Mouse (Mus musculus) CH12.LX (cell line): Measurements from ENCODE around the gene Rab37. TPM values are rescaled to one million over a fixed set of nuclear protein-coding genes. Genes with fewer than 3 reads are reported as not detected.
A peak's percentile ranks its signal among the peaks of the same experiment; 100 is the strongest.

Experiments used
- DNase-seq: peaks from one replicate; pipeline ENCODE4 v3.0.0-alpha.2; 2013; ENCODE audit errors: extremely low read depth
- H3K27ac ChIP-seq: 2 replicates; pipeline ENCODE4 v1.5.1; 2012; ENCODE audit warnings: low read depth, mild to moderate bottlenecking, control low read depth, moderate library complexity; ENCODE audit not compliant: insufficient read depth
- H3K27me3 ChIP-seq: replicated peaks from 2 replicates; pipeline ENCODE3; 2012; ENCODE audit warnings: inconsistent platforms
- H3K36me3 ChIP-seq, 2 experiments: replicated peaks in 1 of 2; 2 replicates each; pipeline versions ENCODE3 to v1.6.1; 2012; ENCODE audit warnings: inconsistent platforms in 1 of 2, low read length in 1 of 2, mild to moderate bottlenecking in 1 of 2, mixed read lengths in 1 of 2, moderate library complexity in 1 of 2; ENCODE audit not compliant: control insufficient read depth in 1 of 2, insufficient read depth in 1 of 2
- H3K4me1 ChIP-seq, 2 experiments: 2 replicates each; pipeline ENCODE4 v1.6.1; 2012; ENCODE audit warnings: inconsistent platforms in 1 of 2, moderate library complexity in 1 of 2; ENCODE audit not compliant: insufficient read depth in 2 of 2, control insufficient read depth in 1 of 2
- H3K4me2 ChIP-seq: 2 replicates; pipeline ENCODE4 v1.6.1; 2012; ENCODE audit warnings: low read depth, mild to moderate bottlenecking, control low read depth; ENCODE audit not compliant: poor library complexity, insufficient read depth, severe bottlenecking
- H3K4me3 ChIP-seq, 3 experiments: fragments of 150-350 bp in 1 of 3; sonication (generic) in 1 of 3; replicated peaks in 1 of 3; 2 replicates each; pipeline versions ENCODE3 to v1.5.1; 2011 to 2012; ENCODE audit warnings: low read depth in 2 of 3, low read length in 2 of 3, mild to moderate bottlenecking in 2 of 3, moderate library complexity in 2 of 3, control low read depth in 1 of 3, improper control_type of control experiment in 1 of 3, inconsistent platforms in 1 of 3, mixed read lengths in 1 of 3; ENCODE audit not compliant: poor library complexity in 1 of 3
- H3K79me2 ChIP-seq: replicated peaks from 2 replicates; pipeline ENCODE4 v1.6.1; 2012; ENCODE audit warnings: mild to moderate bottlenecking, moderate library complexity; ENCODE audit not compliant: control insufficient read depth, poor library complexity, insufficient read depth, severe bottlenecking; ENCODE audit errors: extremely low read depth
- H3K9ac ChIP-seq: 2 replicates; pipeline ENCODE4 v1.6.1; 2012; ENCODE audit warnings: low read depth, mild to moderate bottlenecking, control low read depth, moderate library complexity; ENCODE audit not compliant: insufficient read depth
- H3K9me3 ChIP-seq: replicated peaks from 2 replicates; pipeline ENCODE3; 2012; ENCODE audit warnings: low read length, inconsistent platforms, mixed read lengths
- BHLHE40 ChIP-seq: IDR thresholded peaks from 2 replicates; pipeline ENCODE4 v1.6.1; 2011; ENCODE audit warnings: mild to moderate bottlenecking, low read depth, low read length, improper control_type of control experiment
- CHD1 ChIP-seq: IDR thresholded peaks from 2 replicates; pipeline ENCODE4 v1.6.1; 2012; ENCODE audit warnings: low read depth, low read length, improper control_type of control experiment, inconsistent platforms
- CHD2 ChIP-seq: IDR thresholded peaks from 2 replicates; pipeline ENCODE4 v1.6.1; 2011; ENCODE audit warnings: low read length, improper control_type of control experiment
- CTCF ChIP-seq, 2 experiments: IDR thresholded peaks in 1 of 2; conservative IDR thresholded peaks in 1 of 2; 2 replicates each; pipeline ENCODE4 v1.5.1; 2011 to 2012; ENCODE audit warnings: low read depth in 2 of 2, low read length in 2 of 2, improper control_type of control experiment in 1 of 2, inconsistent platforms in 1 of 2, mild to moderate bottlenecking in 1 of 2, moderate library complexity in 1 of 2
- E2F4 ChIP-seq: IDR thresholded peaks from 2 replicates; pipeline ENCODE4 v1.6.1; 2011; ENCODE audit warnings: low read depth, low read length, improper control_type of control experiment; ENCODE audit not compliant: insufficient replicate concordance
- EP300 ChIP-seq: IDR thresholded peaks from 2 replicates; pipeline ENCODE4 v1.6.1; 2011; ENCODE audit warnings: low read length, improper control_type of control experiment
- GABPA ChIP-seq: IDR thresholded peaks from 2 replicates; pipeline ENCODE4 v1.6.1; 2012; ENCODE audit warnings: low read depth, low read length, improper control_type of control experiment, inconsistent platforms; ENCODE audit not compliant: insufficient replicate concordance
- HCFC1 ChIP-seq: IDR thresholded peaks from 2 replicates; pipeline ENCODE4 v1.6.1; 2012; ENCODE audit warnings: low read depth, mild to moderate bottlenecking, inconsistent platforms, low read length, improper control_type of control experiment
- IRF4 ChIP-seq: IDR thresholded peaks from 2 replicates; pipeline ENCODE4 v1.6.1; 2014; ENCODE audit warnings: low read depth, mild to moderate bottlenecking, inconsistent platforms, low read length, improper control_type of control experiment
- JUND ChIP-seq: conservative IDR thresholded peaks from 2 replicates; pipeline ENCODE4 v1.6.1; 2011; ENCODE audit warnings: low read depth, low read length, improper control_type of control experiment
- KAT2A ChIP-seq: IDR thresholded peaks from 2 replicates; pipeline ENCODE4 v1.6.1; 2012; ENCODE audit warnings: low read length, improper control_type of control experiment, inconsistent platforms; ENCODE audit not compliant: insufficient replicate concordance
- MAFK ChIP-seq: IDR thresholded peaks from 2 replicates; pipeline ENCODE4 v1.6.1; 2011; ENCODE audit warnings: low read length, improper control_type of control experiment; ENCODE audit not compliant: insufficient replicate concordance
- MAZ ChIP-seq: IDR thresholded peaks from 2 replicates; pipeline ENCODE4 v1.6.1; 2012; ENCODE audit warnings: low read depth, mild to moderate bottlenecking, inconsistent platforms, low read length, improper control_type of control experiment, moderate library complexity
- MXI1 ChIP-seq: IDR thresholded peaks from 2 replicates; pipeline ENCODE4 v1.6.1; 2011; ENCODE audit warnings: mild to moderate bottlenecking, low read depth, low read length, improper control_type of control experiment
- MYC ChIP-seq: IDR thresholded peaks from 2 replicates; pipeline ENCODE4 v1.6.1; 2011; ENCODE audit warnings: low read depth, mild to moderate bottlenecking, improper control_type of control experiment, low read length
- NELFE ChIP-seq: IDR thresholded peaks from 2 replicates; pipeline ENCODE4 v1.6.1; 2011; ENCODE audit warnings: low read depth, low read length, improper control_type of control experiment
- NRF1 ChIP-seq: IDR thresholded peaks from 2 replicates; pipeline ENCODE4 v1.6.1; 2014; ENCODE audit warnings: low read depth, mild to moderate bottlenecking, inconsistent platforms, low read length, improper control_type of control experiment, moderate library complexity
- PAX5 ChIP-seq: IDR thresholded peaks from 2 replicates; pipeline ENCODE4 v1.6.1; 2012; ENCODE audit warnings: low read length, inconsistent platforms, mixed read lengths
- POLR2AphosphoS2 ChIP-seq: IDR thresholded peaks from 2 replicates; pipeline ENCODE4 v1.6.1; 2011; ENCODE audit warnings: low read depth, low read length, improper control_type of control experiment
- RCOR1 ChIP-seq: conservative IDR thresholded peaks from 2 replicates; pipeline ENCODE4 v1.6.1; 2012; ENCODE audit warnings: low read depth, mild to moderate bottlenecking, inconsistent platforms, low read length, improper control_type of control experiment
- SIN3A ChIP-seq: IDR thresholded peaks from 2 replicates; pipeline ENCODE4 v1.6.1; 2012; ENCODE audit warnings: low read length, improper control_type of control experiment, inconsistent platforms
- TBP ChIP-seq: conservative IDR thresholded peaks from 2 replicates; pipeline ENCODE4 v1.6.1; 2011; ENCODE audit warnings: low read depth, low read length, improper control_type of control experiment
- TCF12 ChIP-seq: IDR thresholded peaks from 2 replicates; pipeline ENCODE4 v1.6.1; 2014; ENCODE audit warnings: low read depth, mild to moderate bottlenecking, inconsistent platforms, low read length, improper control_type of control experiment
- USF1 ChIP-seq: IDR thresholded peaks from 2 replicates; pipeline ENCODE4 v1.6.1; 2014; ENCODE audit warnings: low read depth, mild to moderate bottlenecking, inconsistent platforms, low read length, improper control_type of control experiment
- USF2 ChIP-seq: conservative IDR thresholded peaks from 2 replicates; pipeline ENCODE4 v1.6.1; 2011; ENCODE audit warnings: low read depth, low read length, improper control_type of control experiment
- ZC3H11A ChIP-seq: IDR thresholded peaks from 2 replicates; pipeline ENCODE4 v1.6.1; 2012; ENCODE audit warnings: low read depth, mild to moderate bottlenecking, inconsistent platforms, low read length, improper control_type of control experiment
- ZKSCAN1 ChIP-seq: IDR thresholded peaks from 2 replicates; pipeline ENCODE4 v1.6.1; 2012; ENCODE audit warnings: low read depth, inconsistent platforms, low read length, improper control_type of control experiment, borderline replicate concordance
- ZMIZ1 ChIP-seq: IDR thresholded peaks from 2 replicates; pipeline ENCODE4 v1.6.1; 2012; ENCODE audit warnings: low read depth, mild to moderate bottlenecking, inconsistent platforms, low read length, improper control_type of control experiment
- ZNF384 ChIP-seq: IDR thresholded peaks from 2 replicates; pipeline ENCODE4 v1.6.1; 2012; ENCODE audit warnings: low read depth, low read length, improper control_type of control experiment, inconsistent platforms
- dilution Hi-C: fragments of 300-500 bp; cut with MboI; formaldehyde crosslinking; loops from 2 replicates; pipeline ENCODE4 v1.14.3; 2020; ENCODE audit warnings: low sequenced_read_pairs; ENCODE audit not compliant: extremely low pct_unique_long_range_greater_than_20kb, extremely low pct_ligation_motif_present
- in situ Hi-C: fragments of 300-500 bp; cut with MboI; formaldehyde crosslinking; loops from 3 replicates; pipeline ENCODE4 v1.14.3; 2019; ENCODE audit warnings: low sequenced_read_pairs, low pct_ligation_motif_present, low pct_unique_long_range_greater_than_20kb, mixed read lengths
- polyA plus RNA-seq: library from polyadenylated mRNA; unstranded; fragments of >175 nt; gene quantifications from 2 replicates; pipeline ENCODE4 v1.2.1, GENCODE M21; 2012; ENCODE audit warnings: low read depth; ENCODE audit not compliant: insufficient read length
- total RNA-seq, 2 experiments: library from RNA; depleted of rRNA; stranded (reverse); fragments of 300-350 nt in 1 of 2; fragments of >200 nt in 1 of 2; gene quantifications; 2 replicates each; pipeline ENCODE4 v1.2.3; 2012 to 2014

Rab37 gene
- total and polyA plus RNA-seq, 3 experiments, result 2.0 to 3.6 (median 2.3) TPM

DNA sequence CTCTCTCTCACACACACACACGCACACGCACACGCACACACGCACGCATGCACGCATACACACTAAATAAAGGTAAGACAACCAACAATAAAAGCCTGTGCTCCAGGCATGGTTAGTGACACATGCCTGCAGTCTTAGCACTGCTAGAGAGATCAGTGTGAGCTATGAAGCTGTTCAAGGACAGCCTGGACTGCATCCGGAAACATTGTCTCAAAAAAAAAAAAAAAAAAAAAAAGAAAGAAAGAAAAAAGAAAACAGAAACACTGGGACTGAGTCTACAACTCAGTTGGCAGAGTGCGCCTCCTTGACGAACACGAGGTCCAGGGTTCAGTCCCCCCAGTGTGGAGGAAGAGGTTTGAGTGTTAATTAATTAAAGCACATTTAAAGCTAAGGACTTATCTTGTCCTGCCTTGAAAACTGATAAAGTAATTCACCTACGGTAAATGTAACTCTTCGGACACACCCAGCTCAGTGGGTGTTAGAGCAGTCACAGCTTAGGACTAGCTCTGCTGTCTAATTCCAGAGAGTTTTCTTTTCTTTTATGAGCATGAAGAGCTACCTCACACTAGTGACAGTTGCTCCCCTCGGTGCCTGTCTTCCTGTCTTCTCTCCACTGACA is 38.4 kb downstream of the Rab37 start:
- no peak for DNase-seq
- H3K27ac ChIP-seq, result no peak overlapping the region
- H3K79me2 ChIP-seq, result peaks cover 40% of the 10 kb centered on the region
- peaks cover 14% of the 10 kb centered on the region for H3K9me3 ChIP-seq
- H3K4me2 ChIP-seq, result no peak overlapping the region
- peaks cover 15 to 61% of the 10 kb centered on the region in 2 experiments for H3K4me1 ChIP-seq
- no peaks in the 10 kb centered on the region for H3K27me3 ChIP-seq
- H3K9ac ChIP-seq, result no peak overlapping the region
- H3K4me3 ChIP-seq, result no peak overlapping the region
- H3K36me3 ChIP-seq, result peaks cover 29 to 52% of the 10 kb centered on the region in 2 experiments
- in situ Hi-C loops, result no loop called here
- dilution Hi-C loops, result no loop called here
- TF ChIP-seq ZNF384 (peak; percentile 53), TCF12 (no peak), HCFC1 (no peak), POLR2AphosphoS2 (0 out of 2 replicates have a peak, but pooled peaks have one; percentile 17), PAX5 (no peak)

- Histone ChIP-seq H3K27me3 (no peaks in the 10 kb centered on the region), H3K79me2 (peaks cover 40% of the 10 kb centered on the region), H3K4me3 (peak overlapping the region; percentile 45 to 80 (median 69)), H3K4me2 (peak overlapping the region; percentile 89), H3K9me3 (peaks cover 5% of the 10 kb centered on the region), H3K4me1 (peaks cover 19 to 70% of the 10 kb centered on the region in 2 experiments), H3K36me3 (peaks cover 8 to 30% of the 10 kb centered on the region in 2 experiments), H3K9ac (peak overlapping the region; percentile 73), H3K27ac (peak overlapping the region; percentile 76)
- in situ Hi-C loops (no loop called here), dilution Hi-C loops (no loop called here)
- DNase-seq, result peak; percentile 62
- peak; percentile 90 for TF ChIP-seq EP300
- TF ChIP-seq E2F4, result no peak
- TF ChIP-seq NRF1, result 0 out of 2 replicates have a peak, but pooled peaks have one; percentile 3
- TF ChIP-seq TCF12, result peak; percentile 90
- TF ChIP-seq MAZ, result peak; percentile 94
- TF ChIP-seq HCFC1, result peak; percentile 27; the same call in 1 of the 2 replicates
- no peak for TF ChIP-seq GABPA
- peak; percentile 69; the same call in 1 of the 2 replicates for TF ChIP-seq CHD2
- peak; percentile 68; the same call in 1 of the 2 replicates for TF ChIP-seq MAFK
- TF ChIP-seq POLR2AphosphoS2, result no peak
- TF ChIP-seq NELFE, result no peak; the same call in none of the 2 replicates
- 0 out of 2 replicates have a peak, but pooled peaks have one; percentile 48 for TF ChIP-seq ZMIZ1
- TF ChIP-seq TBP, result peak; percentile 82
- TF ChIP-seq CTCF (conservative IDR thresholded peaks at IDR 0.05 in 1 of 2, IDR thresholded peaks at IDR 0.05 in 1 of 2; ENCODE audit: low read depth in 2 of 2, low read length in 2 of 2), result no peak
- no peak for TF ChIP-seq KAT2A
- peak; percentile 42; the same call in 1 of the 2 replicates for TF ChIP-seq BHLHE40
- peak; percentile 84 for TF ChIP-seq CHD1
- no peak for TF ChIP-seq USF1
- TF ChIP-seq JUND, result peak; percentile 52; the same call in 1 of the 2 replicates
- no peak for TF ChIP-seq USF2
- TF ChIP-seq ZKSCAN1, result no peak
- no peak for TF ChIP-seq ZC3H11A
- peak; percentile 37; the same call in 1 of the 2 replicates for TF ChIP-seq RCOR1
- peak; percentile 71 for TF ChIP-seq MXI1
- TF ChIP-seq ZNF384, result peak; percentile 44
- peak; percentile 90 for TF ChIP-seq SIN3A
- TF ChIP-seq IRF4, result peak; percentile 94
- peak; percentile 86 for TF ChIP-seq MYC
These were observed 40.6 kb downstream of the Rab37 start for GRCm38 (mm10) chr11:115131768-115132381.
